Mouse (Mus musculus) layer of hippocampus, postnatal 36 days (tissue): Measurements from ENCODE around the gene 5530401A14Rik. TPM values are rescaled to one million over a fixed set of nuclear protein-coding genes. Genes with fewer than 3 reads are reported as not detected.

ENCODE experiments used
- DNase-seq, 2 experiments: peaks; one replicate each; pipeline ENCODE4 v3.0.0; 2022
- total RNA-seq, 2 experiments: library from RNA; stranded (reverse); gene quantifications; 2 replicates each; pipeline ENCODE4 v1.2.3; 2021

Gene 5530401A14Rik
- total RNA-seq, 2 experiments from 2014 or later, result 0.15 to 0.18 TPM

- DNase-seq, result no peak
Observed at GRCm38 (mm10) chr11:81937516-81937915, 77.0 kb downstream of the 5530401A14Rik start.

GRCm38 (mm10) chr11:81940988-81941387, 80.5 kb downstream of the 5530401A14Rik start:
- DNase-seq, result peak in 1 of 2 experiments; percentile 22

- DNase-seq, result no peak
Observed at GRCm38 (mm10) chr11:81942167-81942566, 81.7 kb downstream of the 5530401A14Rik start.

Other genes with a start within 250 kb of the 5530401A14Rik start
- gene Asic2, start 107.8 kb downstream of the 5530401A14Rik start, total RNA-seq, result 10 to 100 TPM; 54.3 to 55.8 TPM
- gene Ccl2, start 174.9 kb downstream of the 5530401A14Rik start, total RNA-seq, result under 1 TPM in 1 of 2 experiments, not detected in 1; 0.58 TPM
- not detected for gene Gm17268, start 177.9 kb downstream of the 5530401A14Rik start, total RNA-seq
- gene Ccl7, start 185.0 kb downstream of the 5530401A14Rik start, total RNA-seq, result not detected
- not detected for gene Ccl11, start 197.2 kb downstream of the 5530401A14Rik start, total RNA-seq
- under 1 TPM in 1 of 2 experiments, not detected in 1; 0.81 TPM for gene Ccl12, start 241.2 kb downstream of the 5530401A14Rik start, total RNA-seq